ENCODE assay signal across 1 mouse cellular context in the genomic region with DNA sequence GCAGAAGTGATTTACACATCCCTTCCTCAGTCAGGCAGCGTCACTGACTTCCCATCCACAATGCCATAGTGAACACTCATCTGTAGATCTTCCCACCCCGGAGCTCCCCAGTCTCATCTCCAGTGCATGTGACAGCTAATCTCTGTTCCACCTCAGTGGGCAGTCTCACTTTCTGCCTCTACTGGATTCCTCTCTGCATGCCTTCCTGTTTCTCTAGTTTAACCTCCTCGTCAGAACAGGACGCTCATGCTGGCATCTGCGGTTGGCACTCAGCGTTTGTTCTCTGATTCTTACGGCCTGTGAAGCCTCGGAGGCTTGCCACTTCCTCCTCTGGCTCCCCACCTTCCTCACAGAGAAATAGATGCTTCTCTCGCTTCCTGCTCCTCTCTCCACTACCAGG.
TF ChIP-seq lines count a peak whose summit lies in the region.

No protein-coding gene starts in this region.

TF ChIP-seq in CH12.LX, 34 proteins besides CTCF, POLR2A, EP300 and RAD21 (continued from another document):
- TF ChIP-seq NRF1 (IDR thresholded peaks at IDR 0.05; ENCODE audit: low read depth, low read length) (no peak), ZC3H11A (IDR thresholded peaks at IDR 0.05; ENCODE audit: low read depth, low read length) (no peak), HCFC1 (IDR thresholded peaks at IDR 0.05; ENCODE audit: low read depth, low read length) (no peak), ZNF384 (IDR thresholded peaks at IDR 0.05; ENCODE audit: low read depth, low read length) (no peak), ETS1 (conservative IDR thresholded peaks at IDR 0.05; ENCODE audit: low read depth, low read length) (peak; percentile 81), RCOR1 (conservative IDR thresholded peaks at IDR 0.05; ENCODE audit: low read depth, low read length) (no peak), IRF4 (IDR thresholded peaks at IDR 0.05; ENCODE audit: low read depth, low read length) (no peak; the same call in none of the 2 replicates), KAT2A (IDR thresholded peaks at IDR 0.05; ENCODE audit: insufficient replicate concordance, low read length) (no peak)
